Mouse (Mus musculus): ENCODE data around the gene Mastl. TPM values are rescaled to one million over a fixed set of nuclear protein-coding genes. Genes with fewer than 3 reads are reported as not detected.

Mastl gene
- total and polyA plus RNA-seq, 3 experiments: 8.0 to 8.2 TPM; not detected in 1

- Histone ChIP-seq H3K27ac (ENCODE audit: control insufficient read depth, low read depth, low read length) (no peak overlapping the region), H3K4me1 (ENCODE audit: control insufficient read depth in 1 of 2, insufficient read depth in 2 of 2, low read length in 2 of 2) (0 out of 4 replicates have a peak, but pooled peaks cover 0 to 4% of the 10 kb centered on the region in 2 experiments), H3K9ac (ENCODE audit: control insufficient read depth, low read depth, low read length, poor library complexity, severe bottlenecking) (no peak overlapping the region), H3K4me3 (ENCODE audit: control insufficient read depth in 1 of 2, insufficient read depth in 1 of 2, low read depth in 2 of 2, low read length in 2 of 2) (no peak overlapping the region), H3K36me3 (ENCODE audit: control insufficient read depth in 1 of 2, insufficient read depth in 2 of 2, low read length in 2 of 2) (peaks cover 0 to 2% of the 10 kb centered on the region in 2 experiments), H3K27me3 (ENCODE audit: control insufficient read depth in 1 of 2, insufficient read depth in 2 of 2, low read length in 2 of 2) (no peaks in the 10 kb centered on the region), H3K9me3 (replicated peaks; ENCODE audit: insufficient read depth, low read length) (no peaks in the 10 kb centered on the region), H3K79me2 (ENCODE audit: control insufficient read depth, insufficient read depth, low read length, poor library complexity) (no peaks in the 10 kb centered on the region)
- DNase-seq (ENCODE audit: low read depth, low spot score): peak; percentile 83
- 0 out of 2 replicates have a peak, but pooled peaks have one; percentile 30 for TF ChIP-seq RCOR1 (IDR thresholded peaks at IDR 0.05; ENCODE audit: low read depth, low read length)
- TF ChIP-seq MYC (IDR thresholded peaks at IDR 0.05; ENCODE audit: low read depth, low read length): no peak
Measured at GRCm38 (mm10) chr2:23097028-23097427, 58.8 kb downstream of the Mastl start.

GRCm38 (mm10) chr2:23092216-23092615 is 63.6 kb downstream of the Mastl start:
- TF ChIP-seq RCOR1 (IDR thresholded peaks at IDR 0.05; ENCODE audit: low read depth, low read length) (no peak), JUND (IDR thresholded peaks at IDR 0.05; ENCODE audit: low read depth, low read length) (no peak), CTCF (IDR thresholded peaks at IDR 0.05 in 2 of 3, conservative IDR thresholded peaks at IDR 0.05 in 1 of 3; ENCODE audit: control insufficient read depth in 1 of 3, insufficient read depth in 1 of 3, low read depth in 2 of 3, low read length in 3 of 3, poor library complexity in 1 of 3, severe bottlenecking in 1 of 3) (peak; percentile 71 to 75 (median 73)), BHLHE40 (IDR thresholded peaks at IDR 0.05; ENCODE audit: borderline replicate concordance, low read depth, low read length) (no peak), RAD21 (IDR thresholded peaks at IDR 0.05; ENCODE audit: low read depth, low read length) (peak; percentile 66), ZC3H11A (IDR thresholded peaks at IDR 0.05; ENCODE audit: low read depth, low read length) (peak; percentile 45), MAZ (IDR thresholded peaks at IDR 0.05; ENCODE audit: low read depth, low read length) (no peak), SMC3 (IDR thresholded peaks at IDR 0.05; ENCODE audit: low read depth, low read length) (peak; percentile 75)
- H3K4me3 ChIP-seq (ENCODE audit: control insufficient read depth in 1 of 2, insufficient read depth in 1 of 2, low read depth in 2 of 2, low read length in 2 of 2): no peak overlapping the region
- H3K36me3 ChIP-seq (ENCODE audit: control insufficient read depth in 1 of 2, insufficient read depth in 2 of 2, low read length in 2 of 2): peaks cover 0 to 2% of the 10 kb centered on the region in 2 experiments
- no peaks in the 10 kb centered on the region for H3K9me3 ChIP-seq (replicated peaks; ENCODE audit: insufficient read depth, low read length)
- no peak overlapping the region for H3K9ac ChIP-seq (ENCODE audit: control insufficient read depth, low read depth, low read length, poor library complexity, severe bottlenecking)
- H3K27me3 ChIP-seq (ENCODE audit: control insufficient read depth in 1 of 2, insufficient read depth in 2 of 2, low read length in 2 of 2): no peaks in the 10 kb centered on the region
- H3K4me1 ChIP-seq (ENCODE audit: control insufficient read depth in 1 of 2, insufficient read depth in 2 of 2, low read length in 2 of 2): 0 out of 4 replicates have a peak, but pooled peaks cover 0 to 2% of the 10 kb centered on the region in 2 experiments
- H3K79me2 ChIP-seq (ENCODE audit: control insufficient read depth, insufficient read depth, low read length, poor library complexity): no peaks in the 10 kb centered on the region
- DNase-seq (ENCODE audit: low read depth, low spot score): peak; percentile 74
- no peak overlapping the region for H3K27ac ChIP-seq (ENCODE audit: control insufficient read depth, low read depth, low read length)

- no peaks in the 10 kb centered on the region for H3K79me2 ChIP-seq (ENCODE audit: control insufficient read depth, insufficient read depth, low read length, poor library complexity)
- no peak overlapping the region for H3K9ac ChIP-seq (ENCODE audit: control insufficient read depth, low read depth, low read length, poor library complexity, severe bottlenecking)
- H3K4me3 ChIP-seq (ENCODE audit: control insufficient read depth in 1 of 2, insufficient read depth in 1 of 2, low read depth in 2 of 2, low read length in 2 of 2): no peak overlapping the region
- DNase-seq (ENCODE audit: low read depth, low spot score): peak; percentile 42
- H3K9me3 ChIP-seq (replicated peaks; ENCODE audit: insufficient read depth, low read length): no peaks in the 10 kb centered on the region
- H3K36me3 ChIP-seq (ENCODE audit: control insufficient read depth in 1 of 2, insufficient read depth in 2 of 2, low read length in 2 of 2): peaks cover 0 to 2% of the 10 kb centered on the region in 2 experiments; a peak in 3 of 4 replicates
- H3K27ac ChIP-seq (ENCODE audit: control insufficient read depth, low read depth, low read length): no peak overlapping the region
- no peaks in the 10 kb centered on the region for H3K27me3 ChIP-seq (ENCODE audit: control insufficient read depth in 1 of 2, insufficient read depth in 2 of 2, low read length in 2 of 2)
- peaks cover 0 to 6% of the 10 kb centered on the region in 2 experiments; a peak in 1 of 4 replicates for H3K4me1 ChIP-seq (ENCODE audit: control insufficient read depth in 1 of 2, insufficient read depth in 2 of 2, low read length in 2 of 2)
- TF ChIP-seq BHLHE40 (IDR thresholded peaks at IDR 0.05; ENCODE audit: borderline replicate concordance, low read depth, low read length) (no peak), TAL1 (IDR thresholded peaks at IDR 0.05; ENCODE audit: low read length) (peak; percentile 12; the same call in 1 of the 2 replicates)
Measured at GRCm38 (mm10) chr2:23084540-23084939, 71.3 kb downstream of the Mastl start.

All from MEL (cell line).